Mouse (Mus musculus): ENCODE data around the gene Olfr508.
"Not testable (repeated sequence)": the region's sequence is repeated elsewhere in the genome, so short reads cannot be mapped to it uniquely, and the experiment has no call there.

The Olfr508 gene

GRCm38 (mm10) chr7:108629694-108630093 lies at the start of gene Olfr508:
TSS of gene Olfr508 (plus strand) at chr7:108629994.
- no peak for DNase-seq (ENCODE audit: inconsistent ontology term)

GRCm38 (mm10) chr7:108589797-108590196 lies 40.0 kb upstream of the Olfr508 start:
- no peak for DNase-seq (ENCODE audit: inconsistent ontology term)

DNA sequence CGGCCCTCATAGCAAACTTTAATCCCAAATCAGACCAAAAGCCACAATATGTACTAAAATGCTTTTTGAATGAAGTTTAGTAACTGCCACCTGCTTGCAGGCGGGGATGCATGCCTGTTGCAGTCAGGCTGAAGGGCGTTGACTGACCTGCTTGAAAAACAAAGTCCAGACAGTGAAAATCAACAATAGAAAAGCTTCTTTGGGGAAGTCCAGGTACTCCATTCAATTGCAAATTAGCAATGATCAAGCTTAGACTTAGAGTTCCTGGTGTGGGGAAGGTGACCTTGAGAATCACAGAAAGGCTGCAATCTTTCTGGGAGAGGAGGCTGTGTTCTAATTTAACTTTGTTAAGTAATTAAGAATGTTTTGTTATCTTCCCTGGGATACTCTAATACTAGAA lies 27.9 kb upstream of the Olfr508 start:
- not testable (repeated sequence) for DNase-seq (ENCODE audit: inconsistent ontology term)

DNA sequence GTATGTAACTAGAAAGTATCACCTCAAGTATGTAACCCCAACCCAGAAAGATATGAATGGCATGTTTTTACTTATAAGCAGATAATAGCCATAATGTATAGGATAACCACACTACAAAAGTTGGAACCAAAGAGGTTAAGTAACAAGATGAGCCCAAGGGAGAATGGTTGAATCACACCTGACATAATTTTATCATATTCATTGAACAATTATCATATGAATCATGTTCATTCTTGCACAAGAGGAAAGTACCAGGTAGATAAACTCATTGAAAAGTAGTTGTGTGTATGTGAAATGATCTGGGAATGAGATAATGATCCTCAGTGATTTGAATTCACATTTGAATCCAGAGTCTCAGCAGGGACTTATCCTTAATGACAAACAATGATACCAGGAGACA lies 19.3 kb upstream of the Olfr508 start, which contains the start of gene Olfr506:
TSS of gene Olfr506 (plus strand) at position 301 of the 400 bp plus-strand sequence.
- DNase-seq (ENCODE audit: inconsistent ontology term), result no peak

DNA sequence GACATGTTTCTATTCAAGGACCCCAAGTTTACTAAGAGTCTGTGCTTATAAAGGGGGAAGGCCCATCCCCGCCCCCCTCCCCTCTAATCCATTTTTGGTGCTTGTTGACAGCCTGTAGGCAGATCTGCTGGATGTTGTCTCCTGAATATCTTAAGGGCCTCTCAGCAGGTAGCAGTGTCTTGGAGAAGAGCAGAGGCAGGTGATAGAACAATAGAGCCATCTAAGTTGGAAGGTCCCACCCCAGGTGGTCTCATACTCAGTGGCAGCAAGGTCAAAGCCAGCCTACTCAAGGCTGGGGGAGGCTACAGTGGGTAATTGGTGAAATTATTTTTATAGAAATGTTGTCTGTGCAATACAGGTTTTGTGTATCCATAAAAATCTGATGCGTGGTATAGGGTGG lies 15.7 kb upstream of the Olfr508 start:
- DNase-seq (ENCODE audit: inconsistent ontology term), result no peak

GRCm38 (mm10) chr7:108616781-108617180 lies 13.0 kb upstream of the Olfr508 start:
- DNase-seq (ENCODE audit: inconsistent ontology term), result not testable (repeated sequence)

DNA sequence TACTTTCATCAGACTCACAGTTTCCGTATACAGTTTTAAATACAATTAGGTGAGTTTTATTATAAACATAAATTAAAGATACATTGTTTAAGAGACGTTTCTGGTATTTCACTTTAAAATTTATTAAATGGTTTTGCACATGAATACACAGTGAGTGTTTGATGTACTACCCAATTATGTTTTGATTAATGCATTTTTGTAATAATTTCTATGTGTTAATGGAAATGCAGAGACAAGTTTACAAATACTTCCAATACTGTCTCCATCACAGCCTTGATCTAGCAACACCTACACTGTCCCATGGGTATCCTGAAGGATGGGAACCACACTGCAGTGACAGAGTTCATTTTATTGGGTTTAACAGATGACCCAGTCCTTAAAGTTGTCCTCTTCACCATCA lies 8.3 kb upstream of the Olfr508 start, which contains the start of gene Olfr507:
TSS of gene Olfr507 (plus strand) at position 301 of the 400 bp plus-strand sequence.
- DNase-seq (ENCODE audit: inconsistent ontology term), result no peak

GRCm38 (mm10) chr7:108651806-108652205 lies 22.0 kb downstream of the Olfr508 start, which contains the start of gene Olfr509:
TSS of gene Olfr509 (minus strand) at chr7:108651906.
- DNase-seq (ENCODE audit: inconsistent ontology term), result no peak

DNA sequence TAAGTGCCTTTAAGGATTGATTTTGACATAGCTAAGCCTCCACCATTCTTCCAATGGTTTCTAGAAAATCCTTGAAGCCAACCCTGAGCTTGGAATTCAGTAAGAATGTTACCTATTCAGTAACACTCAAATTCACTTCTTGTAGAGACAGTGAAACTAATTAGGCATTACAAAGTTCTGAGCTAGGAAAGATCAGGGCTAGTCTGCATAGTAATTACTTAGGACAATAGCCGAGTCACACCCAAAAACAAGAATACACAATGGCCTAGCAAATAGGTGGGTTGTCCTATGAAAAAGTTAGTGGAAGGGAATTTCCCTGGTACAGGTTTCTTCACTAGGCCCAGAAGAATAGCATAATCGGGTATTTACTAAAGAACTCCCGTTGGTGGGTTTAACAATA lies 32.6 kb downstream of the Olfr508 start:
- DNase-seq (ENCODE audit: inconsistent ontology term), result no peak

GRCm38 (mm10) chr7:108666118-108666517 lies 36.3 kb downstream of the Olfr508 start, which contains the start of gene Olfr510:
TSS of gene Olfr510 (plus strand) at chr7:108666418.
- no peak for DNase-seq (ENCODE audit: inconsistent ontology term)

GRCm38 (mm10) chr7:108671058-108671457 lies 41.3 kb downstream of the Olfr508 start:
- no peak for DNase-seq (ENCODE audit: inconsistent ontology term)

- DNase-seq (ENCODE audit: inconsistent ontology term), result no peak
These were observed 49.1 kb downstream of the Olfr508 start for GRCm38 (mm10) chr7:108678886-108679285.

All from Muller cell, postnatal 12 days (primary cell).